Mouse (Mus musculus) kidney, adult 10 weeks (tissue): ENCODE data around the gene Gm13102. TPM values are rescaled to one million over a fixed set of nuclear protein-coding genes. Genes with fewer than 3 reads are reported as not detected.

ENCODE experiments used
- polyA plus RNA-seq: library from polyadenylated mRNA; stranded (reverse); fragments of 350-450 nt; fragmentation: Illumina TruSeq; extraction: RNeasy Lipid Tissue Mini Kit (QIAGEN cat#74804); gene quantifications from one replicate; pipeline ENCODE4 v1.2.3, GENCODE M21; 2014; ENCODE audit warnings: low read depth, low replicate concordance

Gm13102 gene
- polyA plus RNA-seq, result not detected

GRCm38 (mm10) chr4:144106174-144106573, at the start of gene Gm13102:
Gm13102 (plus strand) TSS chr4:144106474.

DNA sequence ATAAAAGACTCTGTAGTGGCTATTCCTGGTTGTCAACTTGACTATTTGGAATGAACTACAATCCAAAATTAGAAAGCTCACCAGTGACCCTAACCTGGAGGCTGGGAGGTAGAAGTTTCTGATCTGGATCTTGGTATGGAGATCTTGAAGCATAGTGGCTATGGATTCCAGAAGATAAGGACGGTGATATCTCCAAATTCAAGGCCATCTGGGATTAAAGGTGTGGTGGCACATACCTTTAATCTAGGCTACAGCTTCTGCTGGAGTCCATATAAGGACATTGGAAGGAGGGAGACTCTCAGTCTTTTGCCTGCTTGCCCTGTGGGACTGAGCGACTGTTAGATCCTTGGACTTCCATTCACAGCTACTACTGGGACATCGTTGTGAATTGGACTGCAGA, 47.4 kb upstream of the Gm13102 start, which contains the start of gene Pramel4:
TSS of gene Pramel4 (plus strand) at position 301 of the 400 bp plus-strand sequence.

Other genes with a start within 250 kb of the Gm13102 start
- not detected for gene Pramef6, start 206.1 kb upstream of the Gm13102 start, polyA plus RNA-seq
- gene Pramef25, start 155.5 kb upstream of the Gm13102 start, polyA plus RNA-seq, result not detected
- gene Gm13101, start 139.5 kb upstream of the Gm13102 start, polyA plus RNA-seq, result not detected
- gene Pramef17, start 112.1 kb upstream of the Gm13102 start, polyA plus RNA-seq, result not detected
- not detected for gene Pramel4, start 47.3 kb upstream of the Gm13102 start, polyA plus RNA-seq
- not detected for gene Oog3, start 56.2 kb downstream of the Gm13102 start, polyA plus RNA-seq
- gene Oog2, start 84.2 kb downstream of the Gm13102 start, polyA plus RNA-seq, result not detected
- gene C87977, start 106.8 kb downstream of the Gm13102 start, polyA plus RNA-seq, result not detected
- not detected for gene Pramel5, start 174.0 kb downstream of the Gm13102 start, polyA plus RNA-seq
- not detected for gene Gm13128, start 223.8 kb downstream of the Gm13102 start, polyA plus RNA-seq